Mouse (Mus musculus) fat pad, adult 2 months (tissue): ENCODE data around the gene Rxra.

Experiments used
- DNase-seq: peaks from one replicate; pipeline ENCODE4 v3.0.0-alpha.2; 2011; ENCODE audit warnings: low read depth, low spot score; ENCODE audit errors: extremely low read depth

Rxra gene

DNA sequence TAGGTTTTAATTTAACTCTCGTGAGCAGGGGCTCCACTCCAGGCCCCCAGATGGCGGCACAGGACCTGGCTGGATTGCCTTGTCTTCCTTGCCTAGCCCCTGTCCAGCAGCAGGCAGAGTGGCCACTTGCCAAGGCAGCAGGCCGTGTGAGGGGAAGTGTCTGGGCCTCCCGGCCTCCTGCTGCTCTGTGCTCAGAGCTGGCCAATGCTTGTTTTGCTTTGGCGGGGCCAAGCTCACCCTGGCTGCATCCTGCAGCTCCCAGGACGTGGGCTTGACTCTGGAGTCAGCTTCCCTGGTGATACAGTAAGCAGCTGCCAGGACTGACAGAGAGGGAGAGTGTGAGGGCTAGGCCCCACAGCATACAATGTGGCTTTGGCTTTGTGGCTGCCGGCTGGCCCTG lies 23.3 kb downstream of the Rxra start:
- no peak for DNase-seq

DNA sequence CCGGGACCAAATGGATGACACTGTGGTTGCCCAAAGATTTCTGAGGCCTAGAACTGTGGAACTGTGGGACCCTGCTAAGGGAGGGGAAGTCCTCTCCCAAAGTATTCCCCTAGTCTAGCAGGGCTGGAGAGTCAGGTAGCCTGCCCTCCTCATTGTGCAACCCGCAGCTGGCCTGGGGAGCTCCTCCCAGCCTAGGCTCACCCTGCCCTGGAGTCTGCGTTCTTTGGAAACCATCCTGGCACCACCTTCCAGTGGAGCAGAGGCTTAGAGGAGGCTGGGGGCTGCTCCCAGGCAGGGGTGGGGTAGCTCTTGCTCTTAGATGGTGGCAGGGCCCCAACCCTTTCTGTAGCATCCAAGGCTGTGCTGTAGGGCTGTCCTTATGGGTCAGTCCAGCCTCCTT lies 26.0 kb downstream of the Rxra start:
- DNase-seq: no peak

DNA sequence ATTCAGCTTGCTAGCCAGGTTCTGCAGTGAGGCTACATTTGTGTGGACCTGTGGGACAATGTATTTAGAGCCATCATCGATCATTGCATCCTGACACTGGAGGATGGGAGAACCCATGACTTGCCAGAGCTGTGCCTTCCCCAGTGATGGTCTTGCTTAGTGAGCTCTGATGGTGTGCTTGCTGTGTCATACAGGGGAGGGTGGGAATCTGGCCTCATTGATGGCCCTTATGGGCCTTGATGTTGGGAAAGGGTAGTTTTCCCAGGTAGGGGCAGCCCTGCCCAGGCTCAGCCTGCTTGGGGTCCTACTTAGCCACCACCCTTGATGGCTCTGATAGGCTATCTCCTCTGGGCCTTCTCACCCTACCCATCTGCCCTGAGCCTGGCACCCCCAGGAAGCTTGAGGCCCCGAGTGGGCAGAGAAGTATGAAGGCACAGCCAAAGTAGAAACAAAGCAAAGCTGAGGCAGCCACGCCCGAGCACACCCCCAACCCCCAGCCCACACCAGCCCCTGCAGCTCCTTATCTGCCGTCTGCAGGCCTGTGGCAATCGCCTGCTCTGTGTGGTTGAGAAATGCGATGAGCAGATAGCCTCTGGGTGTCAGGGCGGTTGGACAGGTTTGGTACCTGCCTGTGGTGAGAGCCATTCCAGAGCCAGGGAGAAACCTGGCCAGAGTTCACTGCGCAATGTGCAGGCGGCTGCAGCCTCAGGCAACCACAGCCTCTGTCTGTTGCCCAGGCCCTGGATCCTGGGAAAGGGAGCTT lies 26.8 kb downstream of the Rxra start:
- DNase-seq: no peak

DNA sequence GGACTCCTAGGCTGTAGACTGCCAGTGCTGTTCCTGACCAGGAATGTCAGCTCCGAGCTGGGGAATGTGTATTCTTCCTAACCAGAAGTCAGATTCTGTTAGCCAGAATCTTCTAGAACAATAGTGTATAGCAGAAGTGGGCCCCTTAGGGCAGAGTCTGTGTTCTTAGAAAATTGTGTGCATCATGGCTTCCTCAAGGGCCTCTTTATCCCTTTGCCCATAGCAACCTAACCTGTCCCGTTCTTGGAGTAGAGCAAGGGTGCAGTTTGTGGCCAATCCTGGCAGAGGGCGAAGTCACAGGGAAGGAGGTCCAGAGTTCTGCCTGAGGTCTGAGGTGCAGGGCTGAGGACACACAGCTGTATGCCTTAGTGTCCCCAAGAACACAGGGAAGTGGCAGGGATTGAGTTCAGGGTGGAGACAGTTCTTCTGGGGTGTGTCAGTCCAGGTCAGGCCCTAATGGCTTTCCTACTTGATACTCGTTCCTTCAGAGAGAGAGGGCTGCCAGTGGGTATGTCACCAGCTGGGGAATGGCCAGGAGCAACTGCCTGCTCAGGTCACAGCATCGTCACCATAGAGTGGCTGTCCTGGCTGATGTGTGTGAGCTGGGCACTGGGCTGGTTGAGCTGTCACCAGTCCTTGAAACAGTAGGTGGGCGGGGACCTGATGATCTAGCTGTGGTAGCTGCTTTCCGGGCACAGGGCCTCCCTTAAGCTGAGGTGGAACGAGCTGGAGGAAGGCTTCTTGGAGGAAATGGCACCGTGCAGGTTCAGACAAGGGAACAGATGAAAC lies 27.8 kb downstream of the Rxra start:
- DNase-seq: no peak

DNA sequence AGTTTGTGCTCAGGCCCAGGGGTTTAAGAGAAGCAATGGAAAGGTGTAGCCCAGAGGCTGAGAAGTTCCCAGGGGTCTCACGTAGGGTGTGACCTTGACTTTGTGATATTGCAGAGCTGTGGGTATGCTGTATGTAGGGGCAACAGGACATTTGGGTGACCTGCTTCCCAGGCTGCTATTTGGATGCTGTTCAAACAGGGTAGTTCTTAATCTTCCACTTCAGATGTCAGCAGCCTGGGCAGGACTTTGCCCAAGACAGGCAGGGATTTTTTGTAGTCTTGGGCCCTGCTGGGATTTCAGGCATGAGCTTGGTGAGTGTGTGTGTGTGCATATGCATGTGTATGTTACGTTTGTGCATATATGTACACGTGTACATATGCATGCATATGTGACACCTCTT lies 28.4 kb downstream of the Rxra start:
- no peak for DNase-seq

DNA sequence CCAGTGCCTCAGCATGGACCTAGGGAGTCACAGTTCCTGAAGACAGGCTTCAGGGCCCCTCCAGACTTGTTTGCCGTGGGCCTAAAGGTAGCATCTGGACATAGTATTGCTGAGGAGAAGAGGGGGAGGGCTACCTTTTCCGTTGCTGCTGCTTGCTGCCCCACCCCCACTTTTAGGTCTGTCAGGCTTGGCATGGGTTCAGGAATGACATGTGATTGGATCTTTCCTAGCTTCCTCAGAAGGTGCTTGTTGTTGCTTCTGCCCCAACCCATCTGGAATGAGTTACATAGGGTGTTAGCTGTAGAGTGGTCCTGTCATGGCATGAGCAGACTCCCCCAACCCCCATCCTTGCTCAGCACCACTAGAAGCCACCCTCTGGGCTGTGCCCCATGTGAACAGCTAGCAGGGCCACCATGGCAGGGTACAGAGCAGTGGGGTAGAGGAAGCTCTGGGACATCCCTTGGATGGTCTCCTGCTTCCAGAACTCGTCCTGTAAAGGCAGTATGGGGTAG lies 34.7 kb downstream of the Rxra start:
- DNase-seq: no peak

DNA sequence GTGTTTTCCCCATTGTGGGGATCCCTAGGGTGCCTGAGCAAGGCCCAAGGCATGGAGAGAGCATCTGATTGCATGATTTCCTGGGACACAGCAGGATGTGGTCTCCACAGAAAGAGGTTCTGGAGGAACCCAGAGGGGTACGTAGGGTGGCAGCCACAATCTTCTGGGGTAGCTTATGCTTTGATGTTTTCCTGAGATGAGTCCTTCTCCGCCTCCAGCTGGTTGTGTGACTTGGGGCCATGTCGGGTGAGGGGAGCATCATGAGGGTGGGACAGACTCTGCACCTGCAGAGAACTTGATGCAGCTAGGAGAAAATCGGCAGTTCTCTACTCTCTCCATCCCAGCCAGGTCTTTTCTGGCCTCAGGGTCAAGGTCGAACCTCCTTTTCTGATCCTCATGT lies 36.4 kb downstream of the Rxra start:
- no peak for DNase-seq

DNA sequence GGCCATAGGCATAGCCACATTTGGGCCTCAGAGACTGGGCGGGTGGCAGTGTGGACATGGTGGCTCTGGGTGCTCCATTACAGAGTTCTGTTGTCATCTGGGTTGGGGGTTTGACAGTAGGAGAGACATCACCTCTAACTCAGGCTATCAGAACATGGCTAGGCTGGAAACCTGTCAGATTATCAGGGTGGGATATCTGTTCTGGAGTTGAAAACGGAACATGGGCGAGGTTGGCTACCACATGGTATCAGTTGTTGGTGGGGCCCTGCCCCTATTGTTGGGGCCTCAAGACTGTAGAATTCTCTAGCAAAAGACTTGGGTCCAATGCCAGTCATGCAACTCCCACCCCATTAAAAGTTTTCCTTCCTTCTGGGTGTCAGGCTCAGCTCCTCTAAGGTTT lies 37.1 kb downstream of the Rxra start:
- DNase-seq: no peak

DNA sequence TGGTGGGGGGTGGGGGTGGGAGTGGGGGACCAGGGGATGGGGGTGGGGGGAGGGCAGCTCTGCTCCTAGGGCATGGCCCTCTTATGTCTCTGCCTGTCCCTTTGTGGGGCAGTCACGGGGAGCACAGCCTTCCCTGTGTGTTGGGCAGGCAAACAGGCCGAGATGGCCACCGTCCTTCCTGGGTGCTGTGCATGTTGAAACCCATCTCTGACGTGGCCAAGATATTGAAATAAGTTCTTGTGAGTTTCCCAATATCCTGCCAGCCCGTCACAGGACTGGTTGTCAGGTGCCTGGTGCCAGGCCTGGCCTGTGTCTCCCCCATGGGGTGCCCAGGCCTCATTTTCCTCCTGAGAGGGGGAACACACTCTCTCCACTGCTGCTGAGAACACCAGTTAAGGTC lies 37.9 kb downstream of the Rxra start:
- no peak for DNase-seq

DNA sequence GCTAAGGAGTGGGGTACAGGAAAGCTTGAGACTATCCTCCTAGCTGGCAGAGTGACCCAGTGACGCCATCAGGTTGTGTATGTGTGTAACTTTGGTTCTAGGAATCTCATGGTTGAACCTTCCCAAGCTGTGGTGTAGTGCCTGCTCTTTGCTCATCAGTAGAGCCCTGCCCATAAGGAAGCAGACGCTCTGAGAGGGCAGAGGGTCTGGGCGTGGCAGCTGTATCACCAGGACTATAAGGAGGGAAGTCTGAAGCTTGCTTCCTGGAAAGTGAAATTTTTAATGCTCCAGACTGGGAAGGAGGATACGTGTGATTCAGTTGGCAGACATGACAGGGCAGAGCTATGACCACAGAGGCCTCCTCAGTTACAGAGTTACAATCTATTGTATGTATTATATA lies 39.0 kb downstream of the Rxra start:
- DNase-seq: no peak

DNA sequence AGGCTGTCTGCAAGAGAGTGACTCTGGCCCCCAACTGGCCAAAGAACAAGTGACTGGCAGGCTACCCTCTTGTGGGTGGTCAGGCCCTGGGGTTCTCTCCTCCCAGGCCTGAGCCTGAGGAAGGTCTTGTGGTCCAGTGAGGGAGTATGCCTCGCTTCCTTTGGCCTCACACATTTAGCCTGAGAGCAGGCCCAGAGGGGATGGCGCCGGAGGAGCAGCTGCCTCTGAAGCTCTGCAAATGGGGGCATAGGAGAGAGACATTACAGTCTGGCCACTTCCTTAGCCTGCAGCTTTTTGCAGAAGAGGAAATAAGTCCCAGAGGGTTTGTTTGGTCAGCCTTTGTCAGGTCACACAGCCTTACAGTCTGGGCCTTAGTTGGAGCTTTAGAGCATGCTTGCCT lies 40.1 kb downstream of the Rxra start:
- DNase-seq: no peak

DNA sequence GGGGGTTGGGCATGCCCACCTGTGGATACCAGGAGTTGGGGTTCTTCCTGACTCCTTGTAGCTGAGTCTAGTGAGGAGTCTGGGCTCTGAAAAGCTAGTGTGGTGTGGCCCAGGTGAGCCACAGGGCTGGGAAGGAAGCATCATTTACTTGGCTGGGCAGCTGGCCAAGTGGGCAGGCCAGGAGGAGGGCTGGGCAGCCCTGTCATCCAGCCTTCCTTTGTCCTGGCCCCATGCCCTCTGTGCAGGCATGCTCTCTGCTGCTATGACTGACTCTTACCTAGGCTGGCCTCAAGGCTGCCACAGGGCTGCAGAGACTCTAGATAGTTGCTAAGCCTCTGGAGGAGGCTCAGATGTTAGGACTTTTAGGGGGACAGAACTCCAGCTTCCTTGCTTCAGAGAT lies 42.0 kb downstream of the Rxra start:
- DNase-seq: no peak

DNA sequence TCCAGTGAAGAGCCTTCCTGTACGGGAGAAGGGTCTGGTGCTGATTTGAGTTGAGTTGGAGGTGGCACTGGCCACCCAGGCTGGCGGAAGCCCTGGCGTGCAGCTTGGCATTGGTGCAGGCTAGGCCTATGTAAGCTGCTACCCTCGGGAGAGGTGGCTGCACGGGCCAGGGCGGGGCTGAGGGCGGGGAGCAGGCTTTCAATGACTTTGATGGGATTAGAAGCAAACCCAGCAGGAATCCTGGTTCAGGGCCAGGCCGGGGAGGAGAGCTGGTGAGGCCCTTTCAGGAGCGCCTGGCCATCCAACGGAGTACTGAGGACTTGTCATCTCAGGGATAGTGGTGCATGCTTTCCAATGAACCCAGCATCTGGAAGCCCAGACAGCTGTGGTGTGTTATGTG lies 43.4 kb downstream of the Rxra start:
- no peak for DNase-seq

DNA sequence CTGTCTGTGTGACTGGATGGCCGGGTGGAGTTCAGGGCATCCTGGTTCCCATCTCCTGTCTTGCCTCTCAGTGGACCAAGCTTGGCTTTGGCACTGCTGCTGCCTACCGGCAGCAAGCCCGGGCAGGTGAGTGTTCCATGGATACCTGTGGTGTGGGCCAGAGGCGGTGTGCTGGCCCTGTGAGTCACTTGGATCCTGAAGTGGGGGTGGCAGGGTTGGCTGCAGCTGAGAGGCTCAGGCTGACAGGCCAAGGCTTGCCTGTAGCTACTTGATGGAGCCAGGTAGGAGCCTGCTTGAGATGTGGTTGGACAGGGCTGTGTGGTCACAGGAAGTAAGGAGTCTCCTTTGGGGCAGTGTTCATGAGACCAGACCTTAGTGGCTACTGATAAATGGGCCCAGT lies 45.4 kb downstream of the Rxra start:
- DNase-seq: peak; percentile 94

DNA sequence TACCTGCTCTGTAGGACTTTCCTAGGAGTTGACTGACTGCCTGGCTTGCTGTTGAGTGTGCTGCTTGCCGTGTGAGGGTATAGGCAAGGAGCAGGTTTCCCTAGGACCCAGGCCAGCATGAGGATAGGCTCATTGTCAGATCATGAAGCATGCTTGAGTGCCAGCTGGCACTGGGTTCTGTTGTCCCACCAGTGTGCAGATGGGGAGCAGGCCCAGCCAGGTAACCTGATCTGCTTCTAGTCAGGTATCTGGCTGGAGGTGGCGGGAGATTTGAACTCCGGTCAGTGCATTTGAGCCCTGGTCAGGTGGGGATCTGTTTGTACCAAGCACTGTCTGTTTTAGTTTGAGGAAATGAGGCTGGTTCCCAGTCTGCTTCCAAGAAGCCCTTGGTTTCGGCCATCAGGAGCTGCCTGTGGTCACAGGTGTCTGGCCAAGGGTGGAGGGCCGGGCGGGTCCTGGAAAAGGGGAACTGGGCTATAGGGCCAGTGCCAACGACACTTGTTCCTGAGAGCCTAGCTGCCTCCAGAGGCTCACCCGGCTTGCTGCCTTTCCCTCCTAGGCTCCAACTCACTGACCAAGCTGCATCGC lies 48.6 kb downstream of the Rxra start:
- DNase-seq: no peak

DNA sequence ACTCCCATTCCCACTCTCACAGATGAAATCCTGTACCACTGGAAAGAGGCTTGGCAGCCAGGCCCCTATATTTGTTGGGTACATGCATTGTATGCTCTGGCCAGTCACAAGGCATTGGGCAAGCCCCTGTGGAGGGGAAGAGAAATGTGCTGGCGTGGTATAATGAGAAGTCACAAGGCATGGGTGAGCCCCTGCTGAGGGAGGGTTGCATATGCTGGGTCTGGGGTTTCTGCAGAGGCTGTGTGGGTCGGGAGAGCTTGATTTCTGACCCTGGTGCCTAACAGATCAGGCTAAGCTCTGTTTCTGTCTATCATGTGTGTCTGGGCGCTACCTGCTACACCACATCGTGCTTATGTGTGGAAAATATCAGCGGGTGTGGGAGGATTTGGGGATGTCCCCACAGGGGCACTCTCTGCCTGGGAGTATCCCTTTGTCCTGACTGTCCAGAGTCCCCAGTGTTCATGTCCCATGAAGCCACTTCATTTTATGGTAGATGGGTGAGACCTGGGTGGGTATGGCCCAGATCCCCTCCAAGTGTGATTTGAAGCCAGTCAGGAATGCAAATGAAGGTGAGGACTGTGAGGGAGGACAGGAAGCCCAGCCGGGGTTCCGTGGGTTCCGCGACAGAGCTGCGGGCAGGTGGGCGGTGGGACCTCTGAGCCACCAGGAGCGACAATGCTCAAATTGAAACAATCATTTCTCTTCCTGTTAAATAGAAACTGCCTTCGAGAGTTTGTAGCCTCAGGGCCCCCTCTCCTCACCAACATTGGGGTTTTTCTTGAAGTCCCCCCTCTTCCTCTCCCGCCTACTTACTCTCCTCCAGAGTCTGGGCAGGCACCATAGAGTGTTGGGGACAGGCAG lies 52.0 kb downstream of the Rxra start:
- DNase-seq: no peak

DNA sequence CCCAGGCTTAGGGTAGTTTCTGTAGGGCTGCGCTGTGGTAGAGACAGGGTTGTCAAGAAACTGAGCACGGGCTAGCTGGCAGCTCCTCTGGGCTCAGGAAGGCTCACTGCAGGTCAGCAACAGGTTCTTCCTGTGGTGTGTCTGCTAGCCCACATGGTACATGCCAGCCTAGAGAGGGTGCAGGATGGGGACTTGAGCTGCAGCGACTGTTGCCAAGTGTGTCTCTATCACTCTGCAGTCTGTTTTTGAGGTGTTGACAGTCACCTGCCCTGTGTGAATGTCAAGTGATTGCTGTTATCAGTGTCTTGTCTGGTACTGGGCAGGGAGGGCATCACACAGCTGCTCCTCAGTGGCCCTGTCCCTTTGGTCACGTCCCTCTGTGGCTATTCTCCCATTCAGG lies 52.8 kb downstream of the Rxra start:
- DNase-seq: no peak

DNA sequence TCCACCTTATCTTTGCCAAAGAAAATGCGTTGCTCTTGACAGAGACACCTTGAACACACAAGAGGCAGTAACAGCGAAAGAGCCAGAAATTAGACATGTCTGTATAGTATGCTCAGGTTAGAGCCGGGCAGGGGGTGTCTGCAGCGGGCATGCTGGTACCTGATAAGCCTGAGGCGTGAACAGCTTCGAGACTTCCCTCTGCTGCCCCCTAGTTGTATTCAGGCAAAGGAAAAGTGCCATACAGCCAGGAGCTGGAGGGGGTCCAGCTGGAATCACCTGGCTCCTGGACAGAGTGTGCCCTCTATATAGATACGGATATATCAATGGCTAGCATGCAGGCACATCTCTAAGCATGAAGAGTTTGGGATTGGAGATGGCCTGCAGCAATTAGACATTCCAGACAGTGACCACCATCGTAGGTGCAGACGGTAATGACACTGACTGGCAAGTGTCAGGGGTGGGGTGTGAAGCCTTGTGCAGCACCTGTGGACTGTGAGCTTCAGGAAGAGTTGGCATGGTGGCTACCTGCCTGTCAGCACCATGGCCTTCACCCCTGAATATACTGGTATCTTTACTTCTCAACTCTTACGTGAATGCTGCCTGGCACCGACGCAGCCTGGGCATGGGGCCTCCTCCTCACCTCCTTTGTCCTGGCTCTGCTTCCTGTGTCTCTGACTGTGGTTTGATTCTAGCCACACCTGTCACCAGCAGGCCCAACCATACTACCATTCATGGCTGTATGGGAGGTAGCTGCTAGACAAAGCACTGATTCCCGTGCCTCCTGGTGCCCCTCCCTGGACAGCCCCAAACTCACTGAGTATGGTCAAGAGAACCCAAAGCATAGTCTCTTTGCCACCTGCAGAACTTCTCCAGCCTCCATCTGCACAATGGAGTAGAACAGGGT lies 54.0 kb downstream of the Rxra start:
- no peak for DNase-seq

DNA sequence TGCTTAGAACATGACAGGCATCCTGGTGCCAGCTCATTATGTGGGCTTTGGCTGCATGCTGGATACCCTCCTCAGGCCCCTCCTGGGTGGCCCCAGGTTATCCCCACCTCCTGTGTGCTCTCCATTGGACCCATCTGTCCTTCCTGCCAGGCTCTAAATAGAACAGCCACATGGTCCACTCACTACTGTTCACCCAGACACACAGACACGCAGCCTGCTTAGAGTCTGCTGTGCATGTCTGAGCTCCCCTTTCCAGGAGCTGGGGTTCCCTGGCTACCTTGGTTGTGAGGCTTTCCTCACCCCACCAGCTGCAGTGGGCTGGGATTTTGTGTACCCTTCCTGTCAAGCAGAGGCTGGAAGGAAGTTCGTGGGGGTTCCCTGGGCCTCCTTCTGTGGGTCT lies 56.8 kb downstream of the Rxra start:
- DNase-seq: no peak

DNA sequence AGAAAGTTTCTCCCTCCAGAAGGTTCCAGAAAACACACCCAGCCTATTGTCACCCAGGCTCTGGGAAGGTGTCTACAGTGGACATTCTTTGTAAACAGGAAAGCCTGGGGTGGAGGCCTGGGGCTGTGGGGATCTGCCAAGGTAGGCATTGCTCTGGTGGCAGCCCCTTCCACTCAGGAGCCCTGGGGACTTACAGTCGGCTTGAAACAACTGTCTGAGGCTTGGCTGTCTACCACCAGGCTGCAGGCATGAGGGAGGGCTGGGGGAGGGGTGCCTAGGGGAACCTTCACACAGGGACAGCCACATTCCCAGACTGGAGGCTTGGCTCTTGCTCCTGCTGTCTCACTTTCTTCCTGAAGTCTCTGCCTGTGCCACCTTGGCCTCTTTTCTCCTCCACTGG lies 58.1 kb downstream of the Rxra start:
- DNase-seq: no peak
